Mouse (Mus musculus) left cerebral cortex, adult 11 months (tissue): ENCODE measurements at regions not wholly inside any gene's neighbourhood (a gene's known extent, or its start where the extent isn't known, plus 50 kb on each side); places are given as distances from the start of the nearest gene placed in this dataset.
A peak's percentile ranks its signal among the peaks of the same experiment; 100 is the strongest.
"Not testable (repeated sequence)": the region's sequence is repeated elsewhere in the genome, so short reads cannot be mapped to it uniquely, and the experiment has no call there.

Experiments
- DNase-seq: peaks from one replicate; pipeline ENCODE4 v3.0.0; 2022; ENCODE audit warnings: low spot score

GRCm38 (mm10) chr10:37873925-37874324, 735.2 kb upstream of the Marcks start:
- DNase-seq = no peak

- no peak for DNase-seq
These were observed 722.3 kb upstream of the Marcks start for GRCm38 (mm10) chr10:37861001-37861400.

GRCm38 (mm10) chr10:37849291-37849846, 710.6 kb upstream of the Marcks start:
- no peak for DNase-seq

GRCm38 (mm10) chr10:37842820-37843219, 704.1 kb upstream of the Marcks start:
- no peak for DNase-seq

GRCm38 (mm10) chr10:37841842-37842241, 703.1 kb upstream of the Marcks start:
- DNase-seq = no peak

GRCm38 (mm10) chr10:37837721-37838120, 699.0 kb upstream of the Marcks start:
- no peak for DNase-seq

GRCm38 (mm10) chr10:37813026-37813425, 674.3 kb upstream of the Marcks start:
- DNase-seq = no peak

GRCm38 (mm10) chr10:37812405-37812851, 673.7 kb upstream of the Marcks start:
- DNase-seq = peak; percentile 23

GRCm38 (mm10) chr10:37811789-37812188, 673.1 kb upstream of the Marcks start:
- DNase-seq = no peak

GRCm38 (mm10) chr10:37803225-37803805, 664.6 kb upstream of the Marcks start:
- DNase-seq = no peak

GRCm38 (mm10) chr10:37799397-37799796, 660.7 kb upstream of the Marcks start:
- no peak for DNase-seq

- no peak for DNase-seq
These were observed 659.6 kb upstream of the Marcks start for GRCm38 (mm10) chr10:37798285-37798684.

GRCm38 (mm10) chr10:37797701-37798100, 659.0 kb upstream of the Marcks start:
- DNase-seq = no peak

- no peak for DNase-seq
These were observed 654.2 kb upstream of the Marcks start for GRCm38 (mm10) chr10:37792878-37793277.

GRCm38 (mm10) chr10:37788049-37788448, 649.3 kb upstream of the Marcks start:
- DNase-seq = no peak

GRCm38 (mm10) chr10:37779383-37780302, 640.9 kb upstream of the Marcks start:
- no peak for DNase-seq

- no peak for DNase-seq
These were observed 622.0 kb upstream of the Marcks start for GRCm38 (mm10) chr10:37760542-37761367.

GRCm38 (mm10) chr10:37741581-37741980, 602.9 kb upstream of the Marcks start:
- no peak for DNase-seq

GRCm38 (mm10) chr10:37739024-37739423, 600.3 kb upstream of the Marcks start:
- DNase-seq = no peak

- DNase-seq = no peak
These were observed 586.9 kb upstream of the Marcks start for GRCm38 (mm10) chr10:37725609-37726008.

GRCm38 (mm10) chr10:37724994-37725393, 586.3 kb upstream of the Marcks start:
- DNase-seq = not testable (repeated sequence)

- DNase-seq = no peak
These were observed 582.0 kb upstream of the Marcks start for GRCm38 (mm10) chr10:37720748-37721147.
